8 mouse cellular contexts compared by ENCODE assay signal in the genomic region with DNA sequence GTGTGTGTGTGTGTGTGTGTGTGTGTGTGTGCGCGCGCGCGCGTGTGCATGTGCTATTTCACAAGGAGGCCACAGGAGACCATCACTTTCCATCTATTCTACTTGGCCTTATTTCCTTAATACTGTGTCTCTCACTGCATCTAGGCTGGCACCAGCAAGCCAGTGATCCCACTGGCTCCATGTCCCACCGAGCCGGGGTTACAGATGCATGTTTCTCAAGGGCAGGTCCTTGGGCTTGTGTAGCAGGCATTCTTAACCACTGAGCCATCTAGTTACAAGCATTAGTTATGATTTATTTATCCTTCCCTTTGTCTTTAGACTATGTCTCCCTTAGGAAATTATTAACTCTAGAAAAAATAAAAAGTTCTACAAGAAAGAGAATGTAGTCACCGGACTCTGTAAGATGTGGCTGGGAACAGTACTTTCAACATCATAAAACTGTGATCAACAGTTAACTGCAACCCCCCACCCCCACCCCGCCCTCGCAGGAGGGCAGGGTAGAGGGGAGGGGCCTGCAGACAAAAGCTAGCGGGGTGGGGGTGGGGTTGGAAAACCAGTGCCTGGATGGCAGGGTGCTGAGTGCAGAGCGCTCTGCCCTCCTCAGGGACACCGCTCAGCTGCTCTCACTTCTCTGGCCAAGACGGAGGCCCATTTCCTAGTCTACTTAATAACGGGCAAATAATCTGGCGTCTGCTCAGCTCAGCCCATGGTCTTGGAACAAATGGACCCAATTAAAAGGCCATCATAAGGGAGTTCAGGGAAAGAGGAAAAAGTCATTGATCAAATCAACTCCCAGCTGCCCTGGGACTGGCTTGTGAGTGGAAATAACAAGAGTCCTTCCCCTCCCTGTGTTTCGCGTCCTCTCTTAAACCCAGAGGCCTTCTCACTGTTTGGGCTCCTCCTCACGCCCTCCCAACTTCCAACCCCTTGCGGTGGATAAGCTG. TPM values are rescaled to one million over a fixed set of nuclear protein-coding genes. Genes with fewer than 3 reads are reported as not detected.
DNase-seq lines count a peak whose midpoint lies in the region; ATAC-seq and TF ChIP-seq lines count a peak whose summit lies in the region.

No protein-coding gene starts in this region.

- DNase-seq in cerebellum, postnatal 14 days: peak; percentile 30 to 32
- DNase-seq in cerebellum, postnatal 25 days: no peak
- DNase-seq in brain, embryonic 14.5 days (ENCODE audit: low read depth): peak; percentile 53
- DNase-seq in intestine, embryonic 14.5 days (ENCODE audit: low spot score): peak; percentile 70
- peak; percentile 55 for DNase-seq in liver, postnatal 0 days
- no peak for DNase-seq in frontal cortex, postnatal 25 days (ENCODE audit: low spot score in 2 of 2)

- no peaks in the 10 kb centered on the region for H3K27me3 ChIP-seq in intestine, embryonic 14.5 days (replicated peaks; ENCODE audit: control insufficient read depth, insufficient read depth, low read length)
- no peaks in the 10 kb centered on the region for H3K27me3 ChIP-seq in liver, postnatal 0 days (ENCODE audit: insufficient read depth, low read length)
- H3K27me3 ChIP-seq in stomach, embryonic 14.5 days (ENCODE audit: control insufficient read depth, insufficient read depth, low read length): no peaks in the 10 kb centered on the region

- H3K36me3 ChIP-seq in intestine, embryonic 14.5 days (ENCODE audit: control insufficient read depth, insufficient read depth, low read length): no peaks in the 10 kb centered on the region
- H3K36me3 ChIP-seq in liver, postnatal 0 days (replicated peaks; ENCODE audit: insufficient read depth, low read length): no peaks in the 10 kb centered on the region
- no peaks in the 10 kb centered on the region for H3K36me3 ChIP-seq in stomach, embryonic 14.5 days (ENCODE audit: control insufficient read depth, insufficient read depth, low read length)

- TF ChIP-seq EP300 in liver, postnatal 0 days (IDR thresholded peaks at IDR 0.05; ENCODE audit: low read depth): no peak

- WGBS in intestine, embryonic 14.5 days: 38% methylated on average over 21 of the region's 21 CpGs
- WGBS in liver, postnatal 0 days (ENCODE audit: insufficient replicate concordance): 43% methylated on average over 21 of the region's 21 CpGs
- 38% methylated on average over 21 of the region's 21 CpGs for WGBS in stomach, embryonic 14.5 days

- no peaks in the 10 kb centered on the region for H3K9me3 ChIP-seq in intestine, embryonic 14.5 days (ENCODE audit: control insufficient read depth, low read length)
- no peaks in the 10 kb centered on the region for H3K9me3 ChIP-seq in liver, postnatal 0 days (ENCODE audit: low read length)
- H3K9me3 ChIP-seq in stomach, embryonic 14.5 days (ENCODE audit: control insufficient read depth, low read depth, low read length): no peaks in the 10 kb centered on the region

- peak; percentile 85 for ATAC-seq in intestine, embryonic 14.5 days (replicated peaks; ENCODE audit: low FRiP score, low TSS enrichment, low read depth)
- ATAC-seq in liver, postnatal 0 days: peak; percentile 74
- peak; percentile 80 for ATAC-seq in stomach, embryonic 14.5 days (ENCODE audit: insufficient number of reproducible peaks, insufficient read depth, low FRiP score, low read depth)
- no peak for ATAC-seq in frontal cortex, adult (ENCODE audit: low TSS enrichment)

- H3K4me1 ChIP-seq in intestine, embryonic 14.5 days (replicated peaks; ENCODE audit: control insufficient read depth, insufficient read depth, low read length): peaks cover 12% of the 10 kb centered on the region
- peaks cover 12% of the 10 kb centered on the region for H3K4me1 ChIP-seq in liver, postnatal 0 days (ENCODE audit: insufficient read depth)
- no peaks in the 10 kb centered on the region; the same call in 1 of the 2 replicates for H3K4me1 ChIP-seq in stomach, embryonic 14.5 days (ENCODE audit: control insufficient read depth, insufficient read depth, low read length)

- TF ChIP-seq CTCF in brain, embryonic 14.5 days (IDR thresholded peaks at IDR 0.05; ENCODE audit: borderline replicate concordance, extremely low read depth, insufficient read depth, insufficient read length): no peak
- no peak for TF ChIP-seq CTCF in liver, postnatal 0 days (IDR thresholded peaks at IDR 0.05; ENCODE audit: low read depth)

- no peak for TF ChIP-seq POLR2A in brain, embryonic 14.5 days (IDR thresholded peaks at IDR 0.05; ENCODE audit: borderline replicate concordance, extremely low read depth, insufficient read depth, insufficient read length, poor library complexity, severe bottlenecking)

- peak overlapping the region; percentile 20 for H3K4me2 ChIP-seq in intestine, embryonic 14.5 days (ENCODE audit: low read length)
- H3K4me2 ChIP-seq in liver, postnatal 0 days (ENCODE audit: low read depth, low read length): peak overlapping the region; percentile 42
- H3K4me2 ChIP-seq in stomach, embryonic 14.5 days (replicated peaks; ENCODE audit: low read depth, low read length): peak overlapping the region; percentile 22; the same call in 1 of the 2 replicates

- peak overlapping the region; percentile 73 for H3K27ac ChIP-seq in intestine, embryonic 14.5 days (ENCODE audit: low read depth)
- H3K27ac ChIP-seq in liver, postnatal 0 days (ENCODE audit: low read depth): no peak overlapping the region
- H3K27ac ChIP-seq in stomach, embryonic 14.5 days (ENCODE audit: low read length): peak overlapping the region; percentile 34

- no peak overlapping the region for H3K4me3 ChIP-seq in intestine, embryonic 14.5 days (ENCODE audit: low read depth, low read length)
- no peak overlapping the region for H3K4me3 ChIP-seq in liver, postnatal 0 days (ENCODE audit: low read depth, low read length)
- no peak overlapping the region for H3K4me3 ChIP-seq in stomach, embryonic 14.5 days (ENCODE audit: low read depth, low read length)

- no peak overlapping the region for H3K9ac ChIP-seq in intestine, embryonic 14.5 days (ENCODE audit: low read length)
- H3K9ac ChIP-seq in liver, postnatal 0 days (replicated peaks): no peak overlapping the region
- H3K9ac ChIP-seq in stomach, embryonic 14.5 days (replicated peaks; ENCODE audit: low read depth, low read length): no peak overlapping the region

RNA-seq across cellular contexts. Expression of a gene that starts 10.3 kb away (rescaled TPM):
- polyA plus RNA-seq in brain, embryonic 14.5 days (2012; rRNA removed): 3.2 and 3.6 TPM in 2 replicates
- polyA plus RNA-seq in intestine, embryonic 14.5 days (2014; fragmentation: Nextera tagmentation; extraction: Ambion mirVana): 11.1 and 11.9 TPM in 2 replicates
- 5.3 and 6.0 TPM in 2 replicates for polyA plus RNA-seq in liver, postnatal 0 days (2015; fragmentation: Nextera tagmentation; extraction: Ambion mirVana)
- polyA plus RNA-seq in stomach, embryonic 14.5 days (2014; fragmentation: Nextera tagmentation; extraction: Ambion mirVana): 7.3 and 7.8 TPM in 2 replicates

RNA-seq across cellular contexts. Expression of a gene that starts 27.9 kb away (rescaled TPM):
- 0.09 and 0.34 TPM in 2 replicates for polyA plus RNA-seq in brain, embryonic 14.5 days (2012; rRNA removed)
- polyA plus RNA-seq in intestine, embryonic 14.5 days (2014; fragmentation: Nextera tagmentation; extraction: Ambion mirVana): 2.0 and 2.8 TPM in 2 replicates
- 3.8 and 4.2 TPM in 2 replicates for polyA plus RNA-seq in liver, postnatal 0 days (2015; fragmentation: Nextera tagmentation; extraction: Ambion mirVana)
- 1.7 and 2.0 TPM in 2 replicates for polyA plus RNA-seq in stomach, embryonic 14.5 days (2014; fragmentation: Nextera tagmentation; extraction: Ambion mirVana)

RNA-seq across cellular contexts. Expression of a gene that starts 52.8 kb away (rescaled TPM):
- polyA plus RNA-seq in brain, embryonic 14.5 days (2012; rRNA removed): 20.8 and 30.3 TPM in 2 replicates
- 12.9 and 14.2 TPM in 2 replicates for polyA plus RNA-seq in intestine, embryonic 14.5 days (2014; fragmentation: Nextera tagmentation; extraction: Ambion mirVana)
- 0.35 and 0.38 TPM in 2 replicates for polyA plus RNA-seq in liver, postnatal 0 days (2015; fragmentation: Nextera tagmentation; extraction: Ambion mirVana)
- 13.7 and 14.1 TPM in 2 replicates for polyA plus RNA-seq in stomach, embryonic 14.5 days (2014; fragmentation: Nextera tagmentation; extraction: Ambion mirVana)

Comparison
In these comparisons a context has a peak if more than half of its experiments do, and no peak if none do; other contexts are left out.
1. DNase-seq: peak in cerebellum, postnatal 14 days (2 of 2), brain, embryonic 14.5 days (single experiment), intestine, embryonic 14.5 days (single experiment) and liver, postnatal 0 days (single experiment); none in cerebellum, postnatal 25 days (0 of 2) and frontal cortex, postnatal 25 days (0 of 2).
2. RNA of a gene that starts 52.8 kb away (polyA plus RNA-seq): 20.8 to 30.3 TPM in brain, embryonic 14.5 days, 13.7 to 14.1 TPM in stomach, embryonic 14.5 days and 12.9 to 14.2 TPM in intestine, embryonic 14.5 days; 0.35 to 0.38 TPM in liver, postnatal 0 days; every median in the first group is over 10 times any median in the second.
3. Peak in every context shown above with its lines, with median percentiles within 50 percentile points of each other: H3K4me2 ChIP-seq.